Mouse (Mus musculus): ENCODE measurements at regions not wholly inside any gene's neighbourhood (a gene's known extent, or its start where the extent isn't known, plus 50 kb on each side); places are given as distances from the start of the nearest gene placed in this dataset.

DNA sequence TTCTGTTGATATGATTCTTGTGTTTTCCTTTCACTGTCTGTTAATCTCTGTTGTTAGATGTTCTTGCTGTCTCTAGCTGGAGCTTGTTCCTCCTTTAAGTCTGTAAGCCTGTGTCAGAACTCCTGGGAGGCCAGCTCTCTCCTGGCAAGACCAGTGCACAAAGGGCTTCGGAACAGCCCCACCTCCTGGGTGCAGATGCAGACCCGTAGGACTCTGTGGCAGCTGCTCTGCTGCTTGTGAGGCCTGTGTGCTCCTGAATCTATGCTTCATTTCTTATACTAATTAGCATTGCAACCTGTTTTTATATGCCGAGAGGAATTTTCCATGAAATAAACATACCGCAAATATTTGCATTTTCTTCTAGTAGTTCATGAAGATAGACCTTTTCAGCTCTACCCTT lies 392.2 kb downstream of the Arl4a start:
- TF ChIP-seq CTCF (IDR thresholded peaks at IDR 0.05; ENCODE audit: low read depth, low read length) (no peak), TAL1 (conservative IDR thresholded peaks at IDR 0.05; ENCODE audit: low read depth, low read length) (no peak)

All from G1E (cell line).